Mouse (Mus musculus) heart, embryonic 11.5 days (tissue): ENCODE results near the gene Dysf. TPM values are rescaled to one million over a fixed set of nuclear protein-coding genes. Genes with fewer than 3 reads are reported as not detected.

Source experiments
- ATAC-seq: fragments of 200-750 bp; cut with Nextera tagmentation; replicated peaks from 2 replicates; pipeline ENCODE4 v1.8.0; 2017; ENCODE audit warnings: moderate library complexity; ENCODE audit not compliant: insufficient number of reproducible peaks, low FRiP score, low TSS enrichment
- H3K27ac ChIP-seq: fragments of 300-500 bp; sonication (generic); 2 replicates; pipeline ENCODE4 v1.5.1; 2014; ENCODE audit warnings: mild to moderate bottlenecking, low read depth, low read length
- H3K27me3 ChIP-seq: fragments of 300-500 bp; sonication (generic); 2 replicates; pipeline ENCODE4 v1.6.1; 2014; ENCODE audit warnings: mild to moderate bottlenecking, low read length, mixed read lengths; ENCODE audit not compliant: control insufficient read depth, insufficient read depth
- H3K36me3 ChIP-seq: fragments of 300-500 bp; sonication (generic); 2 replicates; pipeline ENCODE4 v1.6.1; 2014; ENCODE audit warnings: mild to moderate bottlenecking, low read length, moderate library complexity, mixed read lengths; ENCODE audit not compliant: control insufficient read depth, insufficient read depth
- H3K4me1 ChIP-seq: fragments of 300-500 bp; sonication (generic); 2 replicates; pipeline ENCODE4 v1.6.1; 2014; ENCODE audit warnings: low read length; ENCODE audit not compliant: control insufficient read depth, insufficient read depth
- H3K4me2 ChIP-seq: fragments of 300-500 bp; sonication (generic); 2 replicates; pipeline ENCODE4 v1.6.1; 2014; ENCODE audit warnings: mild to moderate bottlenecking, moderate library complexity
- H3K4me3 ChIP-seq: fragments of 300-500 bp; sonication (generic); 2 replicates; pipeline ENCODE4 v1.5.1; 2014; ENCODE audit warnings: low read depth, low read length
- H3K9ac ChIP-seq: fragments of 300-500 bp; sonication (generic); 2 replicates; pipeline ENCODE4 v1.6.1; 2014; ENCODE audit warnings: mild to moderate bottlenecking, low read depth, low read length, moderate library complexity
- H3K9me3 ChIP-seq: fragments of 300-500 bp; sonication (generic); replicated peaks from 2 replicates; pipeline ENCODE4 v1.6.1; 2016; ENCODE audit warnings: low read length; ENCODE audit not compliant: control insufficient read depth
- WGBS: fragments of 180-500 bp; shearing (Covaris S2); extraction: QIAGEN DNeasy Blood & Tissue Kit; methylation state at CpG from one replicate; pipeline ENCODE4 v1.1.7; 2014; ENCODE audit not compliant: insufficient replicate concordance; 5-methylcytosine and 5-hydroxymethylcytosine counted together
- polyA plus RNA-seq: library from polyadenylated mRNA; unstranded; fragments of >200 nt; fragmentation: Nextera tagmentation; extraction: Ambion mirVana; gene quantifications from 2 replicates; pipeline ENCODE4 v1.2.1, GENCODE M21; 2014

Dysf gene
- polyA plus RNA-seq, 1 experiment from 2014 or later = 11.6 TPM

- H3K4me2 ChIP-seq = no peak overlapping the region
- 63% methylated on average over 5 of the region's 7 CpGs for WGBS
- ATAC-seq = no peak
Observed at GRCm38 (mm10) chr6:84133996-84134721, 125.8 kb downstream of the Dysf start.

GRCm38 (mm10) chr6:84134722-84135394, 126.5 kb downstream of the Dysf start:
- H3K4me1 ChIP-seq = peaks cover 4% of the 10 kb centered on the region; the same call in 1 of the 2 replicates

More at GRCm38 (mm10) chr6:84133996-84134721, 125.8 kb downstream of the Dysf start:
- Histone ChIP-seq H3K9ac (no peak overlapping the region), H3K4me1 (peaks cover 4% of the 10 kb centered on the region; the same call in 1 of the 2 replicates), H3K4me3 (no peak overlapping the region), H3K9me3 (no peaks in the 10 kb centered on the region), H3K36me3 (no peaks in the 10 kb centered on the region), H3K27ac (no peak overlapping the region), H3K27me3 (no peaks in the 10 kb centered on the region)

GRCm38 (mm10) chr6:84135709-84136108, 127.3 kb downstream of the Dysf start:
- H3K4me2 ChIP-seq = no peak overlapping the region
- 79% methylated on average over 9 of the region's 9 CpGs for WGBS
- no peak overlapping the region for H3K4me3 ChIP-seq
- H3K27ac ChIP-seq = no peak overlapping the region
- no peaks in the 10 kb centered on the region for H3K36me3 ChIP-seq
- ATAC-seq = no peak
- H3K9ac ChIP-seq = no peak overlapping the region
- H3K27me3 ChIP-seq = no peaks in the 10 kb centered on the region
- H3K4me1 ChIP-seq = peaks cover 7% of the 10 kb centered on the region; the same call in 1 of the 2 replicates
- no peaks in the 10 kb centered on the region for H3K9me3 ChIP-seq

More at GRCm38 (mm10) chr6:84134722-84135394, 126.5 kb downstream of the Dysf start:
- Histone ChIP-seq H3K9me3 (no peaks in the 10 kb centered on the region), H3K4me3 (no peak overlapping the region), H3K9ac (no peak overlapping the region), H3K27ac (no peak overlapping the region; the same call in 1 of the 2 replicates), H3K36me3 (no peaks in the 10 kb centered on the region), H3K27me3 (no peaks in the 10 kb centered on the region), H3K4me2 (no peak overlapping the region)
- peak; percentile 12; the same call in 1 of the 2 replicates for ATAC-seq
- WGBS = 62% methylated on average over 23 of the region's 23 CpGs

GRCm38 (mm10) chr6:84136345-84136744, 128.0 kb downstream of the Dysf start:
- Histone ChIP-seq H3K27ac (no peak overlapping the region), H3K9ac (no peak overlapping the region), H3K4me2 (no peak overlapping the region), H3K36me3 (no peaks in the 10 kb centered on the region), H3K27me3 (no peaks in the 10 kb centered on the region), H3K4me3 (no peak overlapping the region), H3K9me3 (no peaks in the 10 kb centered on the region), H3K4me1 (peaks cover 7% of the 10 kb centered on the region; the same call in 1 of the 2 replicates)
- 84% methylated on average over 11 of the region's 11 CpGs for WGBS
- ATAC-seq = no peak

GRCm38 (mm10) chr6:84139932-84140331, 131.5 kb downstream of the Dysf start:
- Histone ChIP-seq H3K4me3 (no peak overlapping the region), H3K27ac (no peak overlapping the region), H3K27me3 (no peaks in the 10 kb centered on the region), H3K36me3 (no peaks in the 10 kb centered on the region), H3K9me3 (no peaks in the 10 kb centered on the region), H3K4me2 (no peak overlapping the region), H3K9ac (no peak overlapping the region), H3K4me1 (0 out of 2 replicates have a peak, but pooled peaks cover 6% of the 10 kb centered on the region)
- ATAC-seq = no peak
- 79% methylated on average over 14 of the region's 14 CpGs for WGBS

GRCm38 (mm10) chr6:84142481-84142880, 134.1 kb downstream of the Dysf start:
- Histone ChIP-seq H3K27me3 (no peaks in the 10 kb centered on the region), H3K4me3 (no peak overlapping the region), H3K9me3 (no peaks in the 10 kb centered on the region), H3K27ac (no peak overlapping the region), H3K4me1 (0 out of 2 replicates have a peak, but pooled peaks cover 6% of the 10 kb centered on the region), H3K9ac (no peak overlapping the region), H3K36me3 (no peaks in the 10 kb centered on the region), H3K4me2 (no peak overlapping the region)
- no peak for ATAC-seq
- 87% methylated on average over 9 of the region's 9 CpGs for WGBS

GRCm38 (mm10) chr6:84143328-84143727, 134.9 kb downstream of the Dysf start:
- Histone ChIP-seq H3K9me3 (no peaks in the 10 kb centered on the region), H3K9ac (no peak overlapping the region), H3K36me3 (no peaks in the 10 kb centered on the region), H3K27me3 (no peaks in the 10 kb centered on the region), H3K4me1 (0 out of 2 replicates have a peak, but pooled peaks cover 6% of the 10 kb centered on the region), H3K27ac (no peak overlapping the region), H3K4me3 (no peak overlapping the region), H3K4me2 (no peak overlapping the region)
- WGBS = 54% methylated on average over 1 of the region's 1 CpGs
- ATAC-seq = no peak

GRCm38 (mm10) chr6:84144393-84144792, 136.0 kb downstream of the Dysf start:
- WGBS = 85% methylated on average over 4 of the region's 4 CpGs
- Histone ChIP-seq H3K9ac (no peak overlapping the region), H3K4me3 (no peak overlapping the region), H3K27me3 (no peaks in the 10 kb centered on the region), H3K4me1 (0 out of 2 replicates have a peak, but pooled peaks cover 6% of the 10 kb centered on the region), H3K9me3 (no peaks in the 10 kb centered on the region), H3K4me2 (no peak overlapping the region), H3K36me3 (no peaks in the 10 kb centered on the region), H3K27ac (no peak overlapping the region)
- no peak for ATAC-seq
